Comparison of ENCODE assay signal across 28 mouse cellular contexts in the genomic region with DNA sequence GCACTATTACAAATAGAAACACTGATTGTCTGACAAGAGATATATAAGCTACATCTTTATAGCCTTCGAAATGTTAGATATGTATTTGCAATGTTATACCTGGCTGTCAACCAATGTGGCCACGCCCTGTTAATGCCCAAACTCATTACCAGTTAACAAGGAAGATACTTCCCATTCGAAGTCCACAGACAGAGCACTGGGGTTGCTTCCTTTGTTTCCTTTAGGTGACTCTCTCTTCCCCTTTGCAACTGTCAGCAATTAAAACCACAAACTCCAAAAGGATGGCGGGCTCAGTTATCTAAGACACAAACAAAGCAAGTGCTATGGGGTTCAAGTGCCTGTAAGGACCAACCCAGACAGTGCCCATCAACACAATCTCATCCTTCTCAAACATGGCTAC. TPM values are rescaled to one million over a fixed set of nuclear protein-coding genes. Genes with fewer than 3 reads are reported as not detected.
DNase-seq lines count a peak whose midpoint lies in the region; ATAC-seq and TF ChIP-seq lines count a peak whose summit lies in the region.
"Had no signal": no experiment of that assay in that cellular context is flagged by ENCODE, and none has a peak within 500 bp of the region (broad histone marks: within the 10 kb centered on the region; RNA-seq: fewer than 3 reads in every experiment).

No protein-coding gene starts in this region.

- TF ChIP-seq POLR2A in bone marrow macrophage, adult 2 months (IDR thresholded peaks at IDR 0.05; ENCODE audit: borderline replicate concordance, low read depth, low read length) = no peak

- no peaks in the 10 kb centered on the region for H3K27me3 ChIP-seq in heart, embryonic 15.5 days
- H3K27me3 ChIP-seq: CH12.LX; forebrain, embryonic 13.5 days had no signal

- 0 out of 2 replicates have a peak overlapping the region, but pooled peaks have one; percentile 12 for H3K27ac ChIP-seq in heart, embryonic 15.5 days
- peak overlapping the region; percentile 23 for H3K27ac ChIP-seq in bone marrow macrophage, adult 2 months (ENCODE audit: insufficient read depth, low read depth, low read length)
- peak overlapping the region; percentile 17 for H3K27ac ChIP-seq in macrophage
- H3K27ac ChIP-seq: forebrain, embryonic 10.5 days; forebrain, embryonic 13.5 days; gastrocnemius, adult 2 months; heart, embryonic 10.5 days; hindbrain, embryonic 14.5 days; hindbrain, postnatal 0 days had no signal

- H3K4me2 ChIP-seq in heart, embryonic 15.5 days = no peak overlapping the region
- H3K4me2 ChIP-seq: forebrain, embryonic 13.5 days; hindbrain, embryonic 14.5 days had no signal

- DNase-seq in heart, adult 8-10 months (ENCODE audit: low spot score) = no peak
- DNase-seq in cerebellum, postnatal 14 days = no peak
- DNase-seq in layer of hippocampus, adult 9-11 months = no peak
- DNase-seq: adrenal gland, adult 8-10 months; adrenal gland, postnatal 25 days; B cell, adult 2 months; cerebellum, adult 18-20 months; cerebellum, adult 9-10 months; cerebellum, postnatal 25 days; gastrocnemius, postnatal 14 days; heart, adult 18-20 months; heart, postnatal 14 days; heart, postnatal 4 days had no signal

- no peaks in the 10 kb centered on the region for H3K9me3 ChIP-seq in heart, embryonic 15.5 days (replicated peaks)
- H3K9me3 ChIP-seq: forebrain, embryonic 10.5 days; forebrain, embryonic 13.5 days; G1E; heart, embryonic 10.5 days had no signal

- peaks cover 100% of the 10 kb centered on the region for H3K79me2 ChIP-seq in macrophage (ENCODE audit: inconsistent target)

- 73% methylated on average over 4 of the region's 4 CpGs for WGBS in heart, embryonic 15.5 days
- 32% methylated on average over 4 of the region's 4 CpGs for WGBS in macrophage (ENCODE audit: missing documents)

- no peaks in the 10 kb centered on the region for H3K36me3 ChIP-seq in heart, embryonic 15.5 days
- no peaks in the 10 kb centered on the region for H3K36me3 ChIP-seq in macrophage (ENCODE audit: inconsistent target)
- H3K36me3 ChIP-seq: forebrain, embryonic 10.5 days; G1E; heart, embryonic 10.5 days had no signal

- H3K4me1 ChIP-seq in heart, embryonic 15.5 days (replicated peaks) = peaks cover 80% of the 10 kb centered on the region
- peaks cover 34% of the 10 kb centered on the region for H3K4me1 ChIP-seq in bone marrow macrophage, adult 2 months (ENCODE audit: control insufficient read depth, insufficient read depth, low read length)

- no peak for ATAC-seq in heart, embryonic 15.5 days (replicated peaks; ENCODE audit: insufficient number of reproducible peaks, insufficient read depth, low FRiP score, low read depth)
- ATAC-seq in megakaryocyte-erythroid progenitor cell, adult 5-6 weeks (replicated peaks; ENCODE audit: low FRiP score, low TSS enrichment, poor library complexity, severe bottlenecking) = no peak
- ATAC-seq: forebrain, embryonic 13.5 days; forebrain, embryonic 16.5 days; hindbrain, postnatal 0 days; inflammation-experienced regulatory T-cells, adult 6 months; intestine, embryonic 16.5 days had no signal

- H3K4me3 ChIP-seq in heart, embryonic 15.5 days = no peak overlapping the region
- no peak overlapping the region for H3K4me3 ChIP-seq in bone marrow macrophage, adult 2 months (ENCODE audit: insufficient read depth, low read length)
- no peak overlapping the region for H3K4me3 ChIP-seq in macrophage (ENCODE audit: inconsistent target)
- H3K4me3 ChIP-seq: forebrain, embryonic 10.5 days; forebrain, embryonic 13.5 days; gastrocnemius, adult 2 months; heart, embryonic 10.5 days had no signal

- TF ChIP-seq CTCF in bone marrow macrophage, adult 2 months (IDR thresholded peaks at IDR 0.05; ENCODE audit: low read depth, low read length) = no peak

- H3K9ac ChIP-seq in heart, embryonic 15.5 days = no peak overlapping the region
- H3K9ac ChIP-seq: forebrain, embryonic 13.5 days; hindbrain, embryonic 14.5 days had no signal

RNA-seq across cellular contexts. Expression of a gene that starts 43.8 kb away (rescaled TPM):
- 24.0 and 27.8 TPM in 2 replicates for polyA plus RNA-seq in heart, embryonic 15.5 days (2015; fragmentation: Nextera tagmentation; extraction: Ambion mirVana)
- total RNA-seq in heart, adult 8-10 months (2022) = 10 to 100 TPM; 41.8 to 50.5 (median 49.8) TPM
- polyA plus RNA-seq in bone marrow macrophage, adult 2 months (2012; ENCODE audit: insufficient read depth, insufficient read length, missing spikeins) = 30.8 and 33.8 TPM in 2 replicates
- total RNA-seq in macrophage (2018; cell fraction: chromatin; rRNA removed) = 100 to 1,000 TPM in 3 of 26 experiments, 10 to 100 TPM in 23; 34.6 to 267 (median 55.6) TPM
- total RNA-seq in macrophage (2018; cell fraction: cytosol; rRNA removed) = 10 to 100 TPM; 24.9 to 76.0 (median 41.2) TPM
- total RNA-seq in macrophage (2018; cell fraction: nucleus; rRNA removed) = 100 to 1,000 TPM in 3 of 26 experiments, 10 to 100 TPM in 23; 39.7 to 251 (median 61.5) TPM
- polyA plus RNA-seq in macrophage (2018) = 16.7 to 39.2 TPM (median 24.7 TPM) in 3 replicates
- total RNA-seq in megakaryocyte-erythroid progenitor cell, adult 5-6 weeks (2014; fragmentation: Nextera tagmentation) = 0.96 and 2.8 TPM in 2 replicates
- 0.28 and 1.3 TPM in 2 replicates for total RNA-seq in megakaryocyte-erythroid progenitor cell, adult 5-6 weeks (2017)
- polyA plus RNA-seq: G1E had no signal
